Mouse (Mus musculus) gastrocnemius, postnatal 14 days (tissue): ENCODE measurements around the gene Coro1c. TPM values are rescaled to one million over a fixed set of nuclear protein-coding genes. Genes with fewer than 3 reads are reported as not detected.
"Not testable (repeated sequence)": the region's sequence is repeated elsewhere in the genome, so short reads cannot be mapped to it uniquely, and the experiment has no call there.

ENCODE experiments used
- DNase-seq: peaks from one replicate; pipeline ENCODE4 v3.0.0; 2021; ENCODE audit warnings: mixed read lengths
- intact Hi-C: fragments of 180-260 bp; cut with DNase I; formaldehyde crosslinking; loops from one replicate; pipeline ENCODE4 v1.15.1; 2025; ENCODE audit warnings: low total_unique reads
- total RNA-seq, 2 experiments: library from RNA; stranded (reverse); gene quantifications; 2 replicates each; pipeline ENCODE4 v1.2.3; 2021

The Coro1c gene
- total RNA-seq, 2 experiments from 2014 or later = 24.0 to 28.7 TPM

DNA sequence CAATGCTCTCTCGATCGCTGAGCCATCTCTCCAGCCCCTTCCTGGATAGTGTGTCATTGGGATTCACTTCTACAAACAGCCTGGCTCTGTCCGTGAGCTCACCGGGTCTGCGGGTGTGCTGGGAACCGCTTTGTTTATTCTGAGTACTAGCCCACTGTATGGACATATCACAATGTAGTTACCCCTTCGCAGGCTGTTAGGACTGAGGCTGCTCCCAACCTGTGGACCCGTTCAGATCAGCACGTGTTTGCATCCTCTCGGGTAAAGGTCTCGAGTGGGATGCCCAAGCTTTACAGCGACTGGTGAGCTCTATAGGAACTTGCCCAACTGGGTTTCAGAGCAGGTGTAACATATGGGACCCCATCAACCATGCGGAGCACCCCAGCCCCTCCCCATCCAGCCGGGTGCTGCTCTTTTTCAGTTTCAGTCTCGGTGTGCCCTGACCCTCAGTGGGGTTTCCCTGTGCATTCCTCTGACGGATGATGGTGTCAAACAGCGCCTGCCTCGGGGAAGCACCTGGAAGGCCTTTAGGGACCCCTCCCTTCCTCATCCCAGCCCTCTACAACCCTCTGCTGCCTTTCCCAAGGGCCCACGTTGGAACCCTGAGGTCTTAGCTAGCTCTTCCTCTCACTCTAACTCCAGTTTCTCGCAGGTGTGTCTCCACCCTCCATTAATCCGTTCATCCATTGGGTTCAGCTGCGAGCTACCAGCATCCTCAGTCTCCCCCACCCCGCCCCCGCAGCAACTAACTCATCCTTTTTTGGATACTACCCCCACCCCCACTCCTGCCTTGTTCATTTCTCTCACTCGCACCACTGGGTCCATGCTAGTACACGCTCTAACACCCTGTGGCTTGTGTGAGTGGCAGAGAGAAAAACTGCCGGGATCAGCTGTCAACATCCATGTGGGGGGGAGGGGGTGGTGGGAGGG lies 94.2 kb downstream of the Coro1c start:
- no peak for DNase-seq
- intact Hi-C loops = loop anchor here (10.0 kb wide), 1 partner anchor 450 kb away; no protein-coding TSS in a partner anchor

DNA sequence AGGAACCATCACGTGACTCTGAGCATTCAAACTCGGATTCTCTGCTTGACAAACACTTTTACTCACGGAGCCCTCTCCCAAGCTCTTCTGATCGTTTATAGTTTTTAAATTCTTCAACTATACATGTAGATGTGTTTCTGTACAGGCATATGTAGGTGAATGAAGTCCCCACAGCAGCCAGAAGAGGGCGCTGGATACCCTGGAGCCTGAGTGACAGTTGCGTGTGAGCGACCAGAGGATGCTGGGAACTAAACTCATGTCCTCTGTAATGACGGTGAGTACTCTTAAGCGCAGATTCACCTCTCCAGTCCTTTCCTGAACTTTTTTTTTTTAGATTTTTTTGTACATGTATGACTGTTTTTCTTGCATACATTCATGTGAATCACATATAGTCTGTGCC lies 95.0 kb downstream of the Coro1c start:
- DNase-seq = no peak
- intact Hi-C loops = loop anchor here (2.0 to 10.0 kb wide), 2 partner anchors 37 to 449 kb away; no protein-coding TSS in a partner anchor

DNA sequence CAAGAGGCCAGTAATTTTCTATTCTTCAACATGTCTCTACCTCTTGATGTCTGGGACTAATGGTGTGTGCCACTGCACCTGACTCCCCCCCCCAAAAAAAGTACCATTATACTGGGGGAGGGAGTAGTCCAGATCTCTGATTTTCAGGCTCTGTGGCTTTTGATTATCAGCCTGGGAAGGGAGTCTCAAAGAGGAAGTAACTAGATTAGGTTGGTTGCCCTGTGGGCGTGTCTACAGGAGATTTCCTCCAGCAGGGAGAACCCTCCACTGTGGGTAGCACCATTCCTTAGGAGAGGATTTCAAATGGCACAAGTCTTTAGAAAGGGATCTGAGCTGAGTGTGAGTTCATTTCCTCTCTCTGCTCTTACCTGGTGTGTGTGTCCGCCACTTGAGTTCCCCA lies 95.9 kb downstream of the Coro1c start:
- no peak for DNase-seq
- intact Hi-C loops = loop anchor here (2.0 to 10.0 kb wide), 2 partner anchors 36 to 448 kb away; no protein-coding TSS in a partner anchor

DNA sequence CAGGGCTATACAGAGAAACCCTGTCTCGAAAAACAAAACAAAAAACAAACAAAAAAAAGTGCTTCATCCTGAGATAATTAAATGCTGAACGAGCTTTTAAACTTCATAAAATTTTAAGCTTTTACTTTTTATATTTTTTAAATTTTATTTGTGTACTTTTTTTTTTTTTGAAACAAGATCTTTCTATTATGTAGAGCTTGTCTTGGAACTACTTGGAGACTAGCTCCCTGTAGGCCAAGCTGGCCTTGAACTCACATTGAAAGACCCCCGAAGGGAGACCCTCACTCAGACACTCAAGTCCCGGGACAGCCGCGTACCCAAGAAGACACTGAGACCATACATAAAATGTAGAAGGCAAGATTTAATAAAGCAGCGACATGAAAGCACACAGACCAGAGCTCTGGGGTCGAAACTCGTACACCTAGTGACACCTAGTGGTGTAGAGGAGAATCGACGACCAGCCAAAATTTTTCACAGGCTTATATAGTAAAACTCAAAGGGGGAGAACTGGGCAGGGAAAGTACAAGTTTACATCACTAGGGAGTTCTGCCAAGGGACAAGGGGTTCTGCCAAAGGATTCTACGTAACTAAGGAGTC lies 96.6 kb downstream of the Coro1c start:
- not testable (repeated sequence) for DNase-seq
- intact Hi-C loops = loop anchor here (2.0 to 10.0 kb wide), 2 partner anchors 35 to 447 kb away; no protein-coding TSS in a partner anchor

DNA sequence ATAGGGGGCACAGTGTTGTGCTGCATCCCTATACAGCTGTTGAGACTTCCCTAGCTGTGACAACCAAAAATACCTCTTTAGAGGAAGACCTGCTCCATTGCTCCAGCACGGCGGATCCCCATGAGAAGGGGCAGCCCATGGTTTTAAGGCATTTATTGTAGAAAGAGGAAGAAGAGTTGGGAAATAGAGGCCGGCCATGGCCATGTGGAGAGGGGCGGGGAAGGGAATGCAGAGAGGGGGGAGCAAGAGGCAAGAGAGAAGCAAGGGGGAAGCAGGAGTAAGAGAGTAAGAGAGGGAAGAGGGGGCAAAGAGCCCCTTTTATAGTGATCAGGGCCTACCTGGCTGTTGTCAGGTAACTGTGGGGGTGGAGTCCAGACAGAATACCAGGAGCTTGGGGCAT lies 98.4 kb downstream of the Coro1c start:
- intact Hi-C loops = loop anchor here (10.0 kb wide), 1 partner anchor 445 kb away; no protein-coding TSS in a partner anchor
- no peak for DNase-seq

DNA sequence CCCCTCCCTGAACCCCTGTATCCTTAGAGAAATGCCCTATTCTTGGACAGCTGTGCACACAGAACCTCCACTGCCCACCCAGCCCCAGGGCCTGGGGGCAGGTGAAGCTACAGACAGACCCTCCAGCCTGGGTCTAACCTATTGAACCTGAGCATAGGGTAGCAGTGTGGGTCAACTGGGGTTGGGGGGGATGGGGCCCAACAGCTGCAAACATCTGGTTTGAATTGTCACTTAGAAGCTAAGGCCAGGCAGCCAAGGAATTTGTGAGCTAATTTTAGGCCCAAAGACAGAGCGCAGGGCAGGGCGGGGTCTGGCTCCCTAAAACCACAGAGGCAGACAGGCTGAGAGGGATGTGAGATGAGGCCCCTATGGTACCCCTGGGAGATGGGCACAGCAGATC lies 100.4 kb downstream of the Coro1c start:
- intact Hi-C loops = no loop called here
- no peak for DNase-seq

DNA sequence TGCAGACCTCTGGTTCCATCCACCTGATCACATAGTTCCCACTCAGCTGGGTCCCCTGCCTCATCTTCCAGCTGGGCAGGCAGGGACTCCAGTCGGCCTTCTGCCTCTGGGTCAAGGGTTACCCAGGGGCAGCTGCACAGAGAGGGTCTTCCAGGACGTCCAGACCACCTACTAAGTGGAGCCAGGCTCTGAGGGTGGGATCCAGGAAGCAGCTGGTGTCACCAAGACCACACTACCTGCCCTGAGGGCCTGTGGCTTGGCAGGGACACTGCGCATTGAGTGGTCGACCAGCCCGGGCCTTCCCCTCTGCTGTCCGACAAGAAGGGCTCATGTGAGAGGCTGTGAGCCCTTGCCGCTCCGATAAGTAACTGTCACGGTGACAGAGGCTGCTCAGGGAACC lies 100.8 kb downstream of the Coro1c start:
- no peak for DNase-seq
- intact Hi-C loops = no loop called here

DNA sequence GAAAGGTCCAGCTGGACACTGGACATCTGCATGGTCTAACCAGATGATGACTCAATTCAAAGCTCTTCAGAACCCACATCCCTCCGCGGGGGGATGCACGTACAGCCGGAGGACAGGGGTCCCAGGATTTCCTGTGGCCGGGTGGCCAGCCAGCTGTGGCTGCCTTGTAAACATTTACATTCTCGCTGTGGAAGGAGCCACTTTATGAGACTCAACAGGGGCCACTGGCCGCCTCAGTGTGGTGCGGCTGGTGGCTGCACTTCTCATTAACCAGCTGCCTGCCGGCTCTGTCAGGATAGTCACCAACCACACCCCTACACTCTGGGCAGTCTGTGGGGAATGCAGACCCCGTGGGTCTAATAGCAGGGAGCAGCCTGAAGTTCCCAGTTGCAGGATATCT lies 102.1 kb downstream of the Coro1c start:
- intact Hi-C loops = no loop called here

DNA sequence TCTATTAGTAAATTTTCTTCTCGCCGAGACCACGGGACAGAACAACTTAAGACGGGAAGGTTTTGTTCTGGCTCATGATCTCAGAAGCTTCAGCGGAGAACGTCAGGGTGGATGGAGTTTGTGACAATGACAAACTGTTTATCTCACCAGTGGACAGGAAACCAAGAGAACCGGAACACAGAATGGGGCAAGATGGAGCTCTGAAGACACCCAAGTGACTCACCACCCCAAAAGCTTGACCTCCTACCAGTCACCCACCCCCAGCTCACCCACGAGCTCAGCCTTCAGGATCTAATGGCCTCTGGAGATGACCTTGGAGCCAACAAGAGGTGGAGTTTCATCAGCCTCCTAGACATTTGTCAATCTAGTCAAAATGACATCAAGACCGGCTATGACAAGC lies 103.3 kb downstream of the Coro1c start:
- no peak for DNase-seq
- intact Hi-C loops = no loop called here

More for the DNA sequence above, 102.1 kb downstream of the Coro1c start:
- DNase-seq = no peak

DNA sequence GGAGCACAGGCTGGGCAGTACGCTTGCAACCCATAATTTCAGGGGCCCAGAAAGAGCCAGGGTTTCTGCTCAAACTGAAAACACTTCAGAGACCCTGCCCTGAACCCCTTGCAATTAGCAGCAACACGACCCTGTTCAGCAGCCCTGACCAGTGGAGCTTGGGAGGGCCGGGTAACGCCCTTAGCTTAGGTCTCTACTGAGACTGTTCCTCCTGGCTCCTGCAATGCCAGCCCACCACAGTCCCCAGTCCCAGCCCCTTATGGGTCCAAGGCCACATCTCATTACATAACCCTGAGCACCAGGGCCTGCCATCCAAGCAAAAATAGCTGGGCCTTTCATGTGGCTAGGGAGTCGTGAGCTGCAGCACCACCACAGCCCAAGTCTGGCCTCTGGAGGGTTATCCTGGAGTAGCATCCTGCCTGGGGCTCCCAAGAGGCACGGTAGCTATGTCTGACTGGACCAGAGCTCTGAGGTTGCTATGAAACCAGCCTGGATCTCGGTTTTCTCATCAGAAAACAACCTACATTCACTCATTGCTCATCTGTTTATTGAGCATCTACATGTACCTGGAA lies 104.1 kb downstream of the Coro1c start:
- no peak for DNase-seq
- intact Hi-C loops = no loop called here

DNA sequence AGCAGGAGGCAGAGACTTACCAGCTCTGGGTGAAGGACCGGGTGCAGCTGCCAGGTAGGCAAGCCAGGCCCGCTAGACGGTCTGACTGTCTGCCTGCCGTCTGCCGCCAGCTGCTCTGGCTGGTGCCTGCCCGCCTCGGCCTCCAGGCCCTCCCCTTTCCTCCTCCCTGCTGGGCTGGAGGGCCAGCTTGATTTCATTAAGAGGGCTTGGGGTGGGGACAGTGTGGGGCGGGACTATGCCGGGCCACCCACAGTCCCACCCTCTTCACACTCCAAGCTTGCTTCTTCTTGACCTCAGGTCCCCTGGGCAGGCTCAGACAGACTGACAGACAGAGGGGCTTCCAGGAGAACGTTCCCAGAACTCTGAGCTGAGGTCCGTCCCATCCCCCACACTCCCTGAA lies 108.3 kb downstream of the Coro1c start, which contains the start of gene Tmem119:
Gene Tmem119, minus strand, starts transcription at position 237 of the 400 bp plus-strand sequence.
- DNase-seq = peak; percentile 78
- intact Hi-C loops = no loop called here

DNA sequence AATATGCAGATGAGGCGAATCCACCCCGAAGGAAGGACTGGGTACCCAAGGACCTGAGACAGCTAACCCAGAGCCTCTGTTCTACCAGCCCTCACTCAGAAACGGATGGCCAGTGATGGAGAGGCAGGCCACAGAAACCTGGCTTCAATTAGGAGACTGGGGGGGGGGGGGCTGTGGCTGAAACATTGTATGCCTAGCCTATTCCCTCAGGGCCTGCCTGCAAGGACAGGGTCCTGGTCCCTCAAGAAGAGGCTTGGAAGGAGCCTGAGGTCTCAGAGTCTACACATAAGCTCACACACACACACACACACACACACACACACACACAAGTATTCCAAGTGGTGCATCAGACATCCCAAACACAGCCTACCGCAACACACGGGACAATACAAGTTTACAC lies 108.9 kb downstream of the Coro1c start:
- intact Hi-C loops = no loop called here
- no peak for DNase-seq

DNA sequence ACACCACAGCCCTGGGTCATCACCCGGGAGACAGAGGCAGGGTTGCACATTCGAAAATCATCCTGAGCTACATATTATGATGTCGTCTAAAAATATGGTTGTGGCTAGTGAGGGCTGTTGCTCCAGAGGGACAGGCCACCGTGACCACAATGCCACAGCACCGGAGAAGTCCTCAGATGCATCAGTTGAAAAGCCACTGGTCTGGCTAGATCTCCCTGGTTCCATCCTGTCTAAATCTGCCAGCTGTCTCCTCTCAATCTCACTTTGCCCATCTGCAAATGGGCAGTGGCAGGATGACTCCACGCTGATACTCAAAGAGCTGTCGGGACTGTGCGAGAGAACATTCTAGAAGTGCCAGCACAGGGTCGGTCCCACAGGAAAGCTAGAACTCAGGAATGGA lies 110.0 kb downstream of the Coro1c start:
- no peak for DNase-seq
- intact Hi-C loops = no loop called here

DNA sequence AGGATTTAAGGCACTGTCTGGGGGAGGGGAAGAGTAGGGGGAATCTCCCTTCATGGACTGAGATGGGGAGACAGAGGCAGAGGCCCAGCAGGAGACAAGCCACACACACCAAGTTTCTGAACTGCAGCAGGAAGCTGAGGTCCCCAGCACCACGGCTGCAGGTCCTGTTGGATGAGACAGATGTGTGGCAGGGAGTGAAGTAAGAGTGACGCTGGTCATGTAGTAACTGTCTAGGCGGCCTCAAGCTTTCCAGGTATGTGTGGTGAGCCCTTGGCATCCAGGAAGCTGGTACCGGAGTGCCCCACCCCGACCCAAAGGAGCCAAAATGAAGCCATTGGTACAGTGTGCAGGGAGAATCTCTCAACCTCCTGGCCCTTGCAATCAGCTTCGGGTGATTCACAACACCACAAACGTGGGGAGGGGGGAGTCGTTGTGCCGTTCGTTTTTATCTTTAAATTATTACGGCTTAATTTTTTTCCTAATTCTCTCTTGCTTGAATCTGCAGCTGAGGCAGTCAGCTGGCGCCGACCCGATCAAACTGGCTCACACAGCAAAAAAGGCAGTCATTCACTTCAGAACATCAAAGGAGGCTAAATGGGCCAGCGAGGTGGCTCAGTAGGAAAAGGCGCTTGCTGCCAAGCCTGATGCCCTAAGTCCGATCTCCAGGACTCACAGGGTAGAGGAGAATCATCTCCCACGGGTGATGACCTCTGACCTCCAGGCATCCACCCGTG lies 111.2 kb downstream of the Coro1c start:
- intact Hi-C loops = no loop called here
- DNase-seq = no peak

DNA sequence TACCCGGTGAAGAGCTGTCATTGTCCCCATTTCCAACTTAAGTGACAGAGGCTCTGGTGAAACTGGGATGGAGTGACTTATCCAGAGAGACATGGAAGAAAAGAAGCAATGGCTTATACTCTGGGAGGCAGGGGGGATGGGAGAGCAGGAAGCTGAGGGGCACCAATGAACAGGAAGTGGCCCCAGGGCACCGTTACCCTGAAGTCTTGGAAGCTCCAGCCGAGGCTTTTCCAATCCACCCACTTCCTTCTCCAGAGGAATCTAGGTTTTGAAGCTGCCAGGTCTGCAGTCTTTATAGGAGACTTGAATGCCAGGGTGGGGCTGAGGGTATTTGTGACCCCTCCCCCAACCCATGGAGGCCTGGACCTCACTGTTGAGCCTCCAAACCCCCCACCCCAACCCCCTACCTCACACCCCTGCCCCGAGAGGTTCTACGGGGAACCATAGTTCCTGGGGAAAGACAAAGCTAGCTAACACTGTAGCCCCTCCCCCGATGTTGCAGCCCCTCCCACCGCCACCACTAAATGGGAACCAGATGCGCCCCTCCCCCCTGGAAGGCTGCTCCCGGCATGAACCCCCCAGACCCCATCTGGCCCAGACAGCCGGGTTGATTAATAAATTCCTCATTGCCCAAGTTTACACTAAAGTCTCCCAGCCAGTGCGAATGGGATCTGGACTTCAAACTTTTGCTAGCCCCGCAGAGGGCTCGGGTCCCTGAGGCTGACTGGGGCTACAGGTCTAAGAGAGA lies 112.0 kb downstream of the Coro1c start:
- peak; percentile 53 for DNase-seq
- intact Hi-C loops = no loop called here
